Mouse (Mus musculus): ENCODE results near the gene Hmgb1. TPM values are rescaled to one million over a fixed set of nuclear protein-coding genes. Genes with fewer than 3 reads are reported as not detected.

Hmgb1 gene
- polyA plus RNA-seq, 1 experiment, result 22.9 TPM

Other genes starting within 250 kb of the Hmgb1 start
- gene Gm42791, start 189.3 kb downstream of the Hmgb1 start, polyA plus RNA-seq (2012; rRNA removed), result not detected in 2 replicates
- gene Uspl1, start 139 bp downstream of the Hmgb1 start, polyA plus RNA-seq (2012; rRNA removed), result 8.8 and 10.4 TPM in 2 replicates
- 36.6 and 42.1 TPM in 2 replicates for gene Alox5ap, start 80.3 kb upstream of the Hmgb1 start, polyA plus RNA-seq (2012; rRNA removed)
- 9.5 and 13.6 TPM in 2 replicates for gene Medag, start 227.3 kb upstream of the Hmgb1 start, polyA plus RNA-seq (2012; rRNA removed)

All from gonadal fat pad, adult 2 months (tissue).